Comparison of ENCODE assay signal across 8 mouse cellular contexts in genomic region chr1:165641786-165642771, GRCm38 (mm10). TPM values are rescaled to one million over a fixed set of nuclear protein-coding genes. Genes with fewer than 3 reads are reported as not detected.
A peak's percentile ranks its signal among the peaks of the same experiment; 100 is the strongest.
DNase-seq lines count a peak whose midpoint lies in the region; ATAC-seq lines count a peak whose summit lies in the region.

No protein-coding gene starts in this region.

- H3K27ac ChIP-seq in hindbrain, embryonic 15.5 days (replicated peaks): peak overlapping the region; percentile 97

- H3K9me3 ChIP-seq in hindbrain, embryonic 15.5 days: no peaks in the 10 kb centered on the region

- peak; percentile 84 for ATAC-seq in hindbrain, embryonic 15.5 days (ENCODE audit: low FRiP score, low read depth)

- H3K4me3 ChIP-seq in hindbrain, embryonic 15.5 days: peak overlapping the region; percentile 93

- under 1% methylated on average over 75 of the region's 75 CpGs for WGBS in hindbrain, embryonic 15.5 days

- H3K9ac ChIP-seq in hindbrain, embryonic 15.5 days: peak overlapping the region; percentile 98

- peaks cover 8% of the 10 kb centered on the region; the same call in 1 of the 2 replicates for H3K4me1 ChIP-seq in hindbrain, embryonic 15.5 days (replicated peaks)

- H3K27me3 ChIP-seq in hindbrain, embryonic 15.5 days: no peaks in the 10 kb centered on the region

- peak overlapping the region; percentile 57 for H3K4me2 ChIP-seq in hindbrain, embryonic 15.5 days

- H3K36me3 ChIP-seq in hindbrain, embryonic 15.5 days: no peaks in the 10 kb centered on the region

- DNase-seq in R1 (ENCODE audit: low read depth, low spot score): peak; percentile 84
- DNase-seq in cerebellum, postnatal 36 days: peak; percentile 93 to 94
- DNase-seq in frontal cortex, postnatal 36 days (ENCODE audit: low spot score in 2 of 2): peak; percentile 95 to 96
- peak; percentile 84 for DNase-seq in left cerebral cortex, adult 11 months (ENCODE audit: low spot score)
- DNase-seq in lung, postnatal 36 days: peak; percentile 93
- peak; percentile 94 for DNase-seq in retina, embryonic 14.5 days (ENCODE audit: low spot score)
- peak; percentile 93 for DNase-seq in thymus, postnatal 4 days

RNA-seq across cellular contexts. Expression of gene Mpzl1, which starts 7.7 kb away (rescaled TPM):
- 156 TPM in 2 replicates for polyA plus RNA-seq in hindbrain, embryonic 15.5 days (2015; fragmentation: Nextera tagmentation; extraction: Ambion mirVana)

Comparison
In these comparisons a context has a peak if more than half of its experiments do, and no peak if none do; other contexts are left out.
1. Peak in every context shown above with its lines: DNase-seq, ATAC-seq, H3K4me3 ChIP-seq and H3K27ac ChIP-seq.